Mouse (Mus musculus) heart, embryonic 10.5 days (tissue): ENCODE results near the gene Foxred1. TPM values are rescaled to one million over a fixed set of nuclear protein-coding genes. Genes with fewer than 3 reads are reported as not detected.

Source experiments
- DNase-seq: peaks from one replicate; pipeline ENCODE4 v3.0.0-alpha.2; 2017; ENCODE audit warnings: low spot score
- H3K27ac ChIP-seq: fragments of 300-500 bp; sonication (generic); 2 replicates; pipeline ENCODE4 v1.5.1; 2016; ENCODE audit warnings: mild to moderate bottlenecking
- H3K27me3 ChIP-seq: fragments of 300-500 bp; sonication (generic); 2 replicates; pipeline ENCODE4 v1.6.1; 2016; ENCODE audit warnings: mild to moderate bottlenecking; ENCODE audit not compliant: poor library complexity, insufficient read depth, severe bottlenecking
- H3K36me3 ChIP-seq: fragments of 300-500 bp; sonication (generic); 2 replicates; pipeline ENCODE4 v1.6.1; 2016; ENCODE audit warnings: mild to moderate bottlenecking, moderate library complexity
- H3K4me1 ChIP-seq: fragments of 300-500 bp; sonication (generic); 2 replicates; pipeline ENCODE4 v1.6.1; 2016; ENCODE audit warnings: mild to moderate bottlenecking
- H3K4me3 ChIP-seq: fragments of 300-500 bp; sonication (generic); 2 replicates; pipeline ENCODE4 v1.5.1; 2016; ENCODE audit warnings: mild to moderate bottlenecking, moderate library complexity
- H3K9me3 ChIP-seq: fragments of 300-500 bp; sonication (generic); 2 replicates; pipeline ENCODE4 v1.6.1; 2016; ENCODE audit warnings: mild to moderate bottlenecking, moderate library complexity
- WGBS: fragments of 180-500 bp; shearing (Covaris S2); methylation state at CpG from one replicate; pipeline ENCODE4 v1.1.7; 2016; 5-methylcytosine and 5-hydroxymethylcytosine counted together
- polyA plus RNA-seq: library from polyadenylated mRNA; unstranded; fragments of >200 nt; fragmentation: Nextera tagmentation; extraction: Ambion mirVana; gene quantifications from 2 replicates; pipeline ENCODE4 v1.2.1, GENCODE M21; 2016

The Foxred1 gene
- polyA plus RNA-seq, 1 experiment from 2014 or later = 64.2 TPM

DNA sequence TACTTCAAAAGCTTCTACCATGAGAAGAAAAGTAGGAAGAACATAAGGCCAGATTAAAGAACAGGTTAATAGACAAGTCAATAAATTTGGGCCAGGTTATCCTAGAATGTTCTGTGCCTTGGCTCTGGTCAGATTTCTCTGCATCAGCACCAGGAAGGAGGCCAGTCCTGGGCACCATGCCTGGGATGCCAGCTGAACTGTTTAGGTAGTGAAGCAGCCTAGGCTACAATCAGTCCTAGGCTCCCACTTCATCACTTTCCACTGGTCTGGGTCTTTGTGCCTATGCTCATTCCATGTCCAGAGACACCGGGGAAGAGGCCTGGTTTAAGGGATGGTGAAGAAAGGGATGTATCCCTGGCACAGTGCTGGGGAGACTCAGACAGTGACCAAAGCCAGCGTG is 6.4 kb downstream of the Foxred1 start:
- WGBS = 92% methylated on average over 2 of the region's 2 CpGs
- H3K4me1 ChIP-seq = peaks cover 26% of the 10 kb centered on the region
- H3K36me3 ChIP-seq = peaks cover 52% of the 10 kb centered on the region
- no peak for DNase-seq
- no peaks in the 10 kb centered on the region for H3K9me3 ChIP-seq
- no peak overlapping the region for H3K27ac ChIP-seq
- no peak overlapping the region for H3K4me3 ChIP-seq
- H3K27me3 ChIP-seq = no peaks in the 10 kb centered on the region

DNA sequence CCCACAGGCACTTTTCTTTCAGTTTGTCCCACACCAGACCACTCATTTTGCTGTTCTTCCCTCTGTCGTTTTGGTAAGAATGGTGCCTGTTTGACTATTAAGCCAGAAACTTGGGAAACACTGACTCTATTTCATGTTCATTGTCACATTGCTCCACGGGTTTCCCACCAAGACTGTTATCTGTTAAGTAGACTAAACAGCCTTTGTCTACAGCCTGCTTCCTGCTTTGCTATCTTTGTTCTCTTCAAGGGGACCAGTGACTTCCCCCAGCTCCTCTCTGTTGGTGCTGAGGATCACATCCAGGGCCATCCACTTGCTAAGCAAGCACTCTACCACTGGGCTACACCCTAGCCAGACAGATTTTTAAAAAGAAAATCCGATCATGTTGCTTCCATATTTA is 7.3 kb downstream of the Foxred1 start:
- H3K4me3 ChIP-seq = no peak overlapping the region
- H3K27me3 ChIP-seq = no peaks in the 10 kb centered on the region
- no peak for DNase-seq
- no peak overlapping the region for H3K27ac ChIP-seq
- peaks cover 47% of the 10 kb centered on the region for H3K36me3 ChIP-seq
- H3K4me1 ChIP-seq = peaks cover 31% of the 10 kb centered on the region
- H3K9me3 ChIP-seq = no peaks in the 10 kb centered on the region
- 37% methylated on average over 3 of the region's 3 CpGs for WGBS

DNA sequence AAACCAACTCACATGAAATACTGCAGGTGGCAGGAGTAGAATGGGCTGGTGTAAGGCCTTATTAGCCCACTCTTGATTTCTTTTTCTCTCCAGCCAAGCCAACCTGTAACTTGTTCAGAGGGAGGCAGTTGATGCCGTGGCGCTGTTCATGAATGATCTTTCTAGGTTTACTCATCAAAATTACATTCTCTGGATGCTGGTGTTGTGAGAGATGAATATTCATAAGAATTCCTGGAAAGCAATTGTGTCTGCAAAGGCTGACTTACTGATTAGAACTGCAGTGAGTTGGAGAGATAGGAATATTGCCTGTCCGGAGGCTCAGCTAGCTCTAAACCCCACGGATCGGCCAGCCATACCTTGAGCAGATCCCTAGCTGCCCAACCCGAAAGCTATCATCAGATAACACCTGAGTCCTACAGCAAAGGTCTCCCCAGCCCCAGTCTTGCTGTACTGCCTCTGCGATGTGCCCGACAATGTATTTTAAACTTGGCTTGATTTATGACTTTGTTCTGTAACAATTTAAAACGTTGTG is 10.3 kb downstream of the Foxred1 start:
- Histone ChIP-seq H3K4me1 (peaks cover 31% of the 10 kb centered on the region), H3K4me3 (peak overlapping the region; percentile 81), H3K36me3 (peaks cover 18% of the 10 kb centered on the region), H3K27ac (peak overlapping the region; percentile 92), H3K9me3 (no peaks in the 10 kb centered on the region), H3K27me3 (no peaks in the 10 kb centered on the region)
- DNase-seq = no peak
- 58% methylated on average over 9 of the region's 9 CpGs for WGBS

DNA sequence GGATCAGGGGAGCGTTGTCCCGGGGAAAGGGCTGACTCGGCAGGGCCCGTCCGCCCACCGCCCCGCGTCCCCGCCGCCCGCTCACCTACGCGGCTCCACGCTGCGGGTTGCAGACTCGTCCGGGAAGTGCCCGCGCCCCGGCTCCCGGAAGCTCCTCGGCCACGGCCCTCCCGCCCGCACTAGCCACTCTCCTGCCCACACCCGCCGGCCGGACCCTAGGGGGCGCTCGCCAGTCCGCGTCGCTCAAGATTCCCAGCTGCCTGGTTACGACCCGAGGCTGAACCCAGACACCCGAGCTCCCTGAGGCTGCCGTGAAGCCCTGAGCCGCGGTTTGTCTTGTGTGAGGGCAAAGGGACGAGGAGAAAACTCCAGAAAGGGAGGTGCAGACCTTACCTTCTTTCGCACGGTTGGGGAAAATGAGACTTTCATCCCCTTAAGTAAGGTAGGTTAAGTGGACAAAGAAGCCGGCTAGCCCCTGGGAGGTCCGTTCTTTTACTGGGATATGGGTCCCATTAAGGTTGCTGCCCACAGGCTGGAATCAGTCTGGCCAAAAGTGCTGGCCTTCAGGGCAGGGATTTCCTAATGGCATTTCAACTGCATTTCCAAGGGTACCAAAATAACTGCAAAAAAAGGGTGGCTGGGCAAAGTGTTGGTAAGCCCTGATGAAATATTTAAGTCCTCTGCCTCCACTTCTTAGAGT is 10.9 kb downstream of the Foxred1 start, which contains the start of the genes Srpr and Tirap:
TSS of gene Srpr (plus strand) at position 404 of the 700 bp plus-strand sequence.
TSS of gene Tirap (minus strand) at position 520 of the 700 bp plus-strand sequence.
- under 1% methylated on average over 32 of the region's 44 CpGs for WGBS
- Histone ChIP-seq H3K4me1 (peaks cover 31% of the 10 kb centered on the region), H3K27ac (peak within 1 kb of the TSS; percentile 92), H3K27me3 (no peaks in the 10 kb centered on the region), H3K4me3 (peak within 1 kb of the TSS; percentile 81), H3K36me3 (peaks cover 11% of the 10 kb centered on the region), H3K9me3 (no peaks in the 10 kb centered on the region)
- peak; percentile 95 for DNase-seq

DNA sequence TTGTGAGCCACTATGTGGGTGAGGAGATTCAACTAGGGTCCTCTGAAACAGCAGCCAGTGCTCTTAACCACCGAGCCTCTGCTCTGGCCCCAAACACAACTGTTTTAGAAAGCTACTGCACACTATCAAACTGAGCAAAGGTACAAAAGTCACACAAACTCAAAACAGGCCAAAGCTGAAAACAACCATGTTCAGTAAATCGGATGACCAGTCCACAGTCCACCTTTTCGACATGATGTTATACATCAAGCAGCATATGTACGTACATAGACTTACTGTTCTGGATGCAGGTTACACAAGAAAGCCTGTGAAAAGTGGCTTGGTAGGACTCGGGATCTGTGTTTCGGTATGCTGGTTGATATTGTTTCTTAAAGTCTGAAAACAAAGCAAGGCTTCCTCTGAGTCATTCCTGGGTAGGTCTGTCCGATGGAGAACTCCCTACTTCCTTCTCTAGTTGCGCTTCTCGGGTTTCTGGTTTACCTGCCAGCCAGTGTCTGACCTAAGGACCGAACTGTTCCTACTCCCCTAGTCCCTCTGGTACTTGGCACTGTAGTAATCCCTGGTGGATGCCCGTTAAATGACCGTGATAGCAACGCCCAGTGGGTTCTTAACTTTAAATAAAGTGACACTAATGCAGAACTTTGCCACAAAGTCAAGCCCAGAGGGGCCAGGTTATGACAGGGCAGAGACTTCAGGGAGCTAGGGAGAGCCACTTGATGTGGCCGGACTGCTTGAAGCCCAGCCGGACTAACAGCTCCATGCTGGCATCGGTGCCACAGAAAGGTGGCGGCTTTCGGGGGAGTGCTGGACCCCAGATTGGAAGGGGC is 11.7 kb downstream of the Foxred1 start:
- H3K4me1 ChIP-seq = peaks cover 29% of the 10 kb centered on the region
- DNase-seq = no peak
- H3K36me3 ChIP-seq = peaks cover 4% of the 10 kb centered on the region; the same call in 1 of the 2 replicates
- no peaks in the 10 kb centered on the region for H3K27me3 ChIP-seq
- H3K9me3 ChIP-seq = no peaks in the 10 kb centered on the region
- peak overlapping the region; percentile 92 for H3K27ac ChIP-seq
- whole genome bisulfite sequencing = 23% methylated on average over 18 of the region's 18 CpGs
- peak overlapping the region; percentile 81 for H3K4me3 ChIP-seq

DNA sequence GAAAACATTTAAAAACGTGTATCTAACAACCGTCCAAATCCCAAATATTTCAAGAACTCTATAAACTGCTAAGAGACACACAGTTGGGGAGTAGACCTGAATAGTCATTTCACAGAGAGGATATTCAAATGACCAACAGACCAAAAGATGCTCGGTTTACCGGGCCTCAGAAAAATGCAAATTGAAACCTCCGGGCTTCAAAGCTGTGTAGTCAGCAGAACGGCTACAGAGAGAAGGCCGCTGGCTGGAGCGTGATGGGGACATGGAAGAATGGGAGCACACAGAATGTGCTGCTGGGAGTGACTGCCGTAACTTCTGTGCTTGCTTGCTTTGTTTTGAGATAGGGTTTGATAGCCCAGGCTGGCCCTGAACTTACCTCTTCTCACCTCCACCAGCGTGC is 12.5 kb downstream of the Foxred1 start:
- Histone ChIP-seq H3K27me3 (no peaks in the 10 kb centered on the region), H3K9me3 (no peaks in the 10 kb centered on the region), H3K36me3 (no peaks in the 10 kb centered on the region), H3K27ac (no peak overlapping the region), H3K4me1 (peaks cover 25% of the 10 kb centered on the region), H3K4me3 (no peak overlapping the region)
- DNase-seq = no peak
- WGBS = 79% methylated on average over 10 of the region's 10 CpGs

DNA sequence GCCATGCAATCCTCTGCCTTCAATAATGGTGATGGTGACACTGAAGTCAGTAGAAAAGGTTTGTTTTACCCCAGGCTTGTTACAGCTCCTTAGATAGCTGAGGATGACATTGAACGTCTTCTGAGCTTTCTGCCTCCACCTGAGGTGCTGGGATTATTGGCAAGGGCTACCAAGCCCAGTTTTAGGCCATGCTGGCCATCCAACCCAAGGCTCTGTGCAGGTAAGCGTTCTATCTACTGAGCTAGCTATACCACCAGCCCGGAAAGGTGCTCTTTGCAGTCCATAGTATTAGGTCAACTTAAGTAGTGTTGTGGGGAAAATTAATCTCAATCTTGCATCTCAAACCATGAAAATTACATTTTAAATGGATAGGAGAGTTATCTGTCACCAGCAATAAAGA is 13.2 kb downstream of the Foxred1 start:
- no peak overlapping the region for H3K4me3 ChIP-seq
- DNase-seq = no peak
- no peaks in the 10 kb centered on the region for H3K9me3 ChIP-seq
- H3K27me3 ChIP-seq = no peaks in the 10 kb centered on the region
- WGBS = 83% methylated on average over 3 of the region's 3 CpGs
- no peaks in the 10 kb centered on the region for H3K36me3 ChIP-seq
- H3K4me1 ChIP-seq = peaks cover 19% of the 10 kb centered on the region
- no peak overlapping the region for H3K27ac ChIP-seq

DNA sequence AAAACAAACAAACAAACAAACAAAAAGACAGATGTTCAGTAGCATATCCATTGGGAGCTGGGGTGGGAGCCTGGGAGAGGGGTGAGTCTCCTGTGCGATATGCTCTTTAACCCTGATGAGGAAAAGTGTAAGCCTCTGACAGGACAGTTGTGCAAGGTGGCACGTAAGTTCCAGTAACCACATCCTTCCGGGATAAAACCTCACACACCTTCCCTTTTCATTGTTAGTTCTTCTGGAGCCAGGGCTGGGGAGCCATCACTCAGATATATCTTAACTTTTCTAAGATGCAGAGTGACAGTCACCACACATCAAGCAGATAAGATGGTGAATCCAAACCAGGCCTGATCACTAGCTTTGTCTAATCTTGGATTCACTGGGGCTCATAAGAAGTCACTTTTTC is 16.8 kb downstream of the Foxred1 start:
- 81% methylated on average over 3 of the region's 3 CpGs for WGBS
- 0 out of 2 replicates have a peak, but pooled peaks cover 2% of the 10 kb centered on the region for H3K4me1 ChIP-seq
- H3K27ac ChIP-seq = no peak overlapping the region
- DNase-seq = no peak
- H3K27me3 ChIP-seq = no peaks in the 10 kb centered on the region
- H3K36me3 ChIP-seq = peaks cover 22% of the 10 kb centered on the region
- H3K4me3 ChIP-seq = no peak overlapping the region
- H3K9me3 ChIP-seq = no peaks in the 10 kb centered on the region

DNA sequence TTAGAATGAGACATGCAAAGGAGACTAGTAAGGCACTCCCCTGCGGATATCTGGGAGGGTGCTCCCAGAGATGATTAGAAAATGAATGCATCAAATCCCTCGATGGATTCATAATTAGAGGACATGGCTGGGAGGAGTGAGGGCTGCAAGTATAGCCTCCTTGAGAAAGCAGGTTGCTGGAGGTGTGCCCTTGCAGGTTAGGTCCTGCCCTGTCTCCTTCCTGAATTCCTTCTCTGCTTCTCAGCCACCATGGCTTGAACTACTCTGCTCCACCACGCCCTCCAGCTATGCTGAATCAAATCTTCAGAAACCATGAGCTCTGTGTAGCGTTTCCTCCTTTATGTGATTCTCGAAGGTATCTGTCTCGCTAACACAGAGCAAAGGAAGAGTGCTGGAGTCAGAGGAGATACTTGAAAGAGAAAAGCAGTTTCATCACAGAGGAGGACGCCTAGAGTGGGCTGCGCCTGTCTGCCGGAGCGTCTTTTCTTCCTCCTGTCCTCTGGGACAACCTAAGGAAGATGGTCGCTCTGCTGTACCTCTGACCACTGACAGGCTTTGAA is 17.8 kb downstream of the Foxred1 start:
- no peaks in the 10 kb centered on the region for H3K4me1 ChIP-seq
- H3K27me3 ChIP-seq = no peaks in the 10 kb centered on the region
- H3K4me3 ChIP-seq = no peak overlapping the region
- 76% methylated on average over 11 of the region's 11 CpGs for WGBS
- H3K9me3 ChIP-seq = no peaks in the 10 kb centered on the region
- peaks cover 31% of the 10 kb centered on the region for H3K36me3 ChIP-seq
- H3K27ac ChIP-seq = no peak overlapping the region
- no peak for DNase-seq

DNA sequence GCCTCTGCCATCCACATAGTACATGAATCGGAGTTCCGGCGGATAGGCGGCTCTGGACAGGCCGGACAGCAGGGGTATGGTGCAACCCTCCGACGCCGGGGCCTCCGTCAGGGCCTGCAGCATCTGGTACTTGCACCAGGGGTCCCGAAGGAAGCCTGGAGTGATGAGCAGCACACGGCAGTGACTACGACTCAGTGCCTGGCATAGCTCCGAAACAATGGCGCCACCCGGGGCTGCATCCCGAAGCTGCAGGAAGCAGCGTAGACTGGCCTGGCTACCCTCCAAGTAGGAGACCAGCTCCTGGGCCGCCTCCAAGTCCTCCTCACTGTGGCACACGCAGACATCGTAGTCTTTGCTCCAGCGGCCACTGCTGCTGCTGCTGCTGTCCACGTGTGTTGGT is 22.2 kb downstream of the Foxred1 start:
- WGBS = 78% methylated on average over 22 of the region's 22 CpGs
- Histone ChIP-seq H3K9me3 (no peaks in the 10 kb centered on the region), H3K36me3 (peaks cover 48% of the 10 kb centered on the region)

DNA sequence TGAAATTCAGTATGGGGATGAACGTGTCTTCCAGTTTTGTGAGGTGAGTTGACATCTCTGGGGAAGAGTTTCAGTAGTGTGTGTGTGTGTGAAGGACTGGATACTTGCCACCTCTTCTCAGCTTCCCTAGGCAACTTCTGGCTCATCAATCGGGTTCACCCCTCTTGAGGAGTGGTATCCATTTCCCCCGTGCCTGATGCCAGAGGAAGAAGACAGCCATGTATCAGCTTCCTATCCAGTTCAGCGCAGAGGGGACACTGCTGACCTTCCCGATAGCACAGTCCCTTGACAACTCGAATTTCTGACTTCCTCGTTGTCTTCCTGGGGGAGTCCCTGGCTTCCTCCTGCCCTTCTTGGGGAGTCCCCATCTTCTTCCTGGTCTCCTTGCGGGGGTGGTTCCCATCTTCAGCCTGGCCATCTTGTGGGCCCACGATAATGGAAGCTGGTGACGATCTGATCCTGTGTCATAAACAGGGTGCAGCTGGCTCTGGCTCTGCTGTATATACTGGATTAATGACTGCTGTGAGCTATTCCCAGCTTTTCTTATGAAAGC is 23.4 kb downstream of the Foxred1 start:
- peaks cover 48% of the 10 kb centered on the region for H3K36me3 ChIP-seq
- no peaks in the 10 kb centered on the region for H3K4me1 ChIP-seq
- H3K27ac ChIP-seq = no peak overlapping the region
- H3K9me3 ChIP-seq = no peaks in the 10 kb centered on the region
- 88% methylated on average over 10 of the region's 10 CpGs for WGBS
- DNase-seq = no peak
- no peaks in the 10 kb centered on the region for H3K27me3 ChIP-seq
- H3K4me3 ChIP-seq = no peak overlapping the region

More for the DNA sequence above, 22.2 kb downstream of the Foxred1 start:
- Histone ChIP-seq H3K27ac (no peak overlapping the region), H3K4me3 (no peak overlapping the region), H3K4me1 (no peaks in the 10 kb centered on the region), H3K27me3 (no peaks in the 10 kb centered on the region)
- DNase-seq = no peak

DNA sequence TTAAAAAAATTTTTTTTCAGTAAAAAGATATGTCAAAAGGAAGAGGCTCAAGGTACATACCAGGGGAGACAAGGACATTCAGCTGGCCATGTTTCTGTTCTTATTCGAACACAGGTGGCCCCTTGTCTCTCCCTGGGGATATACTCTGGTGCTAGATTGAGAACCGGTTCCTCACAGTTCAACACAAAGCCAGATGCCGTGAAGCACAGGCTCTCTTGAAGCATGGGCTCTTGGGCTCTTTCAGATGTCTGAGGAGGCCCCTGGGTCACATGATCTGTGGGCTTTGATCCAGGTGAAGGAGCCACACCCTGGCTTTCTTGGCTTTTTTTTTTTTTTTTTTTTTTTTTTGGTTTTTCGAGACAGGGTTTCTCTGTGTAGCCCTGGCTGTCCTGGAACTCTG is 24.4 kb downstream of the Foxred1 start:
- Histone ChIP-seq H3K9me3 (no peaks in the 10 kb centered on the region), H3K27me3 (no peaks in the 10 kb centered on the region), H3K4me1 (no peaks in the 10 kb centered on the region), H3K27ac (no peak overlapping the region), H3K4me3 (no peak overlapping the region), H3K36me3 (peaks cover 47% of the 10 kb centered on the region)
- WGBS = 83% methylated on average over 3 of the region's 4 CpGs
- no peak for DNase-seq
